In genomic region chr13:16012243-16012887, GRCm38 (mm10) we compare ENCODE assay signal across 8 mouse cellular contexts. TPM values are rescaled to one million over a fixed set of nuclear protein-coding genes. Genes with fewer than 3 reads are reported as not detected.
A peak's percentile ranks its signal among the peaks of the same experiment; 100 is the strongest.
DNase-seq lines count a peak whose midpoint lies in the region; ATAC-seq and TF ChIP-seq lines count a peak whose summit lies in the region.

No protein-coding gene starts in this region.

- H3K4me3 ChIP-seq in forebrain, embryonic 13.5 days: peak overlapping the region; percentile 49
- peak overlapping the region; percentile 64 for H3K4me3 ChIP-seq in heart, postnatal 0 days (ENCODE audit: low read depth, low read length)
- H3K4me3 ChIP-seq in lung, adult 2 months (replicated peaks; ENCODE audit: extremely low read depth, low read depth, low read length): peak overlapping the region; percentile 61
- peak overlapping the region; percentile 48 for H3K4me3 ChIP-seq in neural tube, embryonic 15.5 days (replicated peaks)

- peak overlapping the region; percentile 89 for H3K4me2 ChIP-seq in forebrain, embryonic 13.5 days
- H3K4me2 ChIP-seq in heart, postnatal 0 days (ENCODE audit: low read depth, low read length): peak overlapping the region; percentile 91
- peak overlapping the region; percentile 94 for H3K4me2 ChIP-seq in neural tube, embryonic 15.5 days

- DNase-seq in brain, embryonic 14.5 days (ENCODE audit: low read depth): peak; percentile 74
- DNase-seq in heart, postnatal 0 days (ENCODE audit: low spot score): peak; percentile 92
- peak; percentile 76 to 83 for DNase-seq in kidney, postnatal 25 days
- DNase-seq in lung, adult 2 months: peak; percentile 70
- DNase-seq in testis, postnatal 14 days (ENCODE audit: low spot score): peak; percentile 71

- TF ChIP-seq POLR2A in brain, embryonic 14.5 days (IDR thresholded peaks at IDR 0.05; ENCODE audit: borderline replicate concordance, extremely low read depth, insufficient read depth, insufficient read length, poor library complexity, severe bottlenecking): no peak
- TF ChIP-seq POLR2A in lung, adult 2 months (IDR thresholded peaks at IDR 0.05; ENCODE audit: borderline replicate concordance, extremely low read depth, low read depth, low read length): no peak

- no peak for TF ChIP-seq EP300 in heart, postnatal 0 days (IDR thresholded peaks at IDR 0.05; ENCODE audit: low read depth)

- no peaks in the 10 kb centered on the region for H3K36me3 ChIP-seq in forebrain, embryonic 13.5 days (ENCODE audit: poor library complexity, severe bottlenecking)
- H3K36me3 ChIP-seq in heart, postnatal 0 days (replicated peaks; ENCODE audit: control insufficient read depth, insufficient read depth, low read length): no peaks in the 10 kb centered on the region
- H3K36me3 ChIP-seq in neural tube, embryonic 15.5 days: no peaks in the 10 kb centered on the region

- H3K4me1 ChIP-seq in forebrain, embryonic 13.5 days: peaks cover 17% of the 10 kb centered on the region
- H3K4me1 ChIP-seq in heart, postnatal 0 days (ENCODE audit: control insufficient read depth, insufficient read depth): no peaks in the 10 kb centered on the region; the same call in 1 of the 2 replicates
- 0 out of 2 replicates have a peak, but pooled peaks cover 2% of the 10 kb centered on the region for H3K4me1 ChIP-seq in lung, adult 2 months (ENCODE audit: control insufficient read depth, insufficient read depth, low read length)
- peaks cover 20% of the 10 kb centered on the region for H3K4me1 ChIP-seq in neural tube, embryonic 15.5 days

- peaks cover 38% of the 10 kb centered on the region for H3K27me3 ChIP-seq in forebrain, embryonic 13.5 days
- 0 out of 2 replicates have a peak, but pooled peaks cover 3% of the 10 kb centered on the region for H3K27me3 ChIP-seq in heart, postnatal 0 days (ENCODE audit: control insufficient read depth, insufficient read depth, low read length)
- H3K27me3 ChIP-seq in neural tube, embryonic 15.5 days (replicated peaks): peaks cover 11% of the 10 kb centered on the region; the same call in 1 of the 2 replicates

- no peaks in the 10 kb centered on the region for H3K9me3 ChIP-seq in forebrain, embryonic 13.5 days (replicated peaks)
- H3K9me3 ChIP-seq in heart, postnatal 0 days (replicated peaks; ENCODE audit: control insufficient read depth, low read length): no peaks in the 10 kb centered on the region
- H3K9me3 ChIP-seq in neural tube, embryonic 15.5 days (replicated peaks): no peaks in the 10 kb centered on the region

- WGBS in forebrain, embryonic 13.5 days: 7% methylated on average over 19 of the region's 19 CpGs
- WGBS in heart, postnatal 0 days: 6% methylated on average over 19 of the region's 19 CpGs
- whole genome bisulfite sequencing in lung, adult 2 months: 7% methylated on average over 19 of the region's 19 CpGs
- WGBS in neural tube, embryonic 15.5 days: 7% methylated on average over 19 of the region's 19 CpGs

- peak; percentile 74; the same call in 1 of the 2 replicates for TF ChIP-seq CTCF in brain, embryonic 14.5 days (IDR thresholded peaks at IDR 0.05; ENCODE audit: borderline replicate concordance, extremely low read depth, insufficient read depth, insufficient read length)
- peak; percentile 87 for TF ChIP-seq CTCF in heart, postnatal 0 days (IDR thresholded peaks at IDR 0.05; ENCODE audit: low read depth)
- peak; percentile 63 for TF ChIP-seq CTCF in lung, adult 2 months (IDR thresholded peaks at IDR 0.05; ENCODE audit: insufficient read depth, low read length)

- ATAC-seq in CD4-positive, CD25-positive, alpha-beta regulatory T cell, adult 4 months: peak; percentile 89
- ATAC-seq in forebrain, embryonic 13.5 days: peak; percentile 83
- ATAC-seq in heart, postnatal 0 days (ENCODE audit: insufficient read depth, low read depth): peak; percentile 96
- peak; percentile 91 for ATAC-seq in neural tube, embryonic 15.5 days (ENCODE audit: low FRiP score)

- no peak overlapping the region for H3K27ac ChIP-seq in forebrain, embryonic 13.5 days
- H3K27ac ChIP-seq in heart, postnatal 0 days (ENCODE audit: low read depth): peak overlapping the region; percentile 53
- H3K27ac ChIP-seq in neural tube, embryonic 15.5 days (replicated peaks): no peak overlapping the region

- H3K9ac ChIP-seq in forebrain, embryonic 13.5 days: peak overlapping the region; percentile 69
- peak overlapping the region; percentile 59 for H3K9ac ChIP-seq in heart, postnatal 0 days (replicated peaks; ENCODE audit: low read depth, low read length)
- peak overlapping the region; percentile 54 for H3K9ac ChIP-seq in neural tube, embryonic 15.5 days (replicated peaks)

RNA-seq across cellular contexts. Expression of gene Inhba, which starts 0.7 kb away (rescaled TPM):
- not detected for polyA plus RNA-seq in CD4-positive, CD25-positive, alpha-beta regulatory T cell, adult 4 months (2017; shearing (Covaris generic))
- polyA plus RNA-seq in brain, embryonic 14.5 days (2012; rRNA removed): 0.52 and 1.2 TPM in 2 replicates
- 1.1 and 1.3 TPM in 2 replicates for polyA plus RNA-seq in forebrain, embryonic 13.5 days (2015; fragmentation: Nextera tagmentation; extraction: Ambion mirVana)
- total RNA-seq in heart, postnatal 0 days (2014; rRNA removed; ENCODE audit: low replicate concordance): 2.6 and 3.0 TPM in 2 replicates
- 7.9 and 8.0 TPM in 2 replicates for polyA plus RNA-seq in heart, postnatal 0 days (2015; fragmentation: Nextera tagmentation; extraction: Ambion mirVana)
- 0.48 and 0.86 TPM in 2 replicates for polyA plus RNA-seq in lung, adult 2 months (2012; rRNA removed)
- 2.5 and 4.7 TPM in 2 replicates for polyA plus RNA-seq in neural tube, embryonic 15.5 days (2015; fragmentation: Nextera tagmentation; extraction: Ambion mirVana)
